Mouse (Mus musculus): ENCODE measurements around the gene Rpsa.

The Rpsa gene

GRCm38 (mm10) chr9:120132980-120133754 lies 5.7 kb downstream of the Rpsa start:
- POLR2A ChIA-PET: interaction anchor here (0.6 to 16.6 kb wide), 52 partner anchors 9 to 802 kb away, joined by 3 to 551 read pairs (median 4); partner anchors contain the start of genes Mobp (in 4 of the 4), Slc25a38 (in 2 of the 4) and Xirp1 (in 1 of the 4)
- CTCF ChIA-PET: interaction anchor here in 2 of 4 experiments (0.6 to 1.0 kb wide), 2 partner anchors 35 to 437 kb away, joined by 3 read pairs; no protein-coding TSS in a partner anchor

DNA sequence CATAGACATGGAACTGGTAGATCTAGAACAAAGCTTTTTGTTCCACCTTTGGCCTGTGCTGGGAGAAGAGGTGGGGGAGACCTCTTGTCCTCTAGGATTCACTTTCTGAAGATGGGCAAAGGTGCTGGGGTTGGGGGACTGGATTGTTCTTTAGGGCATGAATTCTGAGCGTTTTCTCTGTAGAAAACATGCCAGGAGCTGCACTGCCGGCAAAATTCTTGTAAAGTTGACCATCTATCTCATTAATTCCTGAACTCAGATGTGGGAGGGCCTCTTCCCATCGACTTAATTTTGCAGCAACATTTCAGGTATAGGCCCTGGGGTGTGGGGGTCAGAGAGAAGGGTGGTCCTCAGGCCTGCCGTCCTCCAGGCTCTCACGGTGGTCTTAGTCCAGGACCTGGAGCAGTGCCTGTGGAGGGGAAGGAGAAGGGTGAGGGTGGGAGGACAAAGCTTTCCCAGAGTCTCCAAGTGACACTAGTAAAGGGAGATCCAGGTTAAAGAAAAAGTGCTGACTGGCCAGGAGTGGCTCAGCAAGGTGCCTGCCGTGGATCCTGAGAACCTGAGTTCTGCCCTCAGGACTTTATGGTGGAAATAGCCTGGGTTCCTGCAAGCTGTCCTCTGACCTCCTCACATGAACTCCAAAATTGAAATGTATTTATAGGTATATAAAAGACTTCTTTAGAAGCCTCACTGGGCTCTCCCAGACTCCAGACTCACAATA lies 6.4 kb downstream of the Rpsa start:
- ChIA-PET POLR2A (interaction anchor here (0.7 to 16.6 kb wide), 56 partner anchors 8 to 801 kb away, joined by 3 to 551 read pairs (median 4); partner anchors contain the start of genes Mobp (in 4 of the 4), Slc25a38 (in 2 of the 4) and Xirp1 (in 1 of the 4)), CTCF (interaction anchor here in 2 of 4 experiments (1.0 to 1.1 kb wide), 2 partner anchors 34 to 37 kb away, joined by 3 to 5 read pairs; no protein-coding TSS in a partner anchor)

DNA sequence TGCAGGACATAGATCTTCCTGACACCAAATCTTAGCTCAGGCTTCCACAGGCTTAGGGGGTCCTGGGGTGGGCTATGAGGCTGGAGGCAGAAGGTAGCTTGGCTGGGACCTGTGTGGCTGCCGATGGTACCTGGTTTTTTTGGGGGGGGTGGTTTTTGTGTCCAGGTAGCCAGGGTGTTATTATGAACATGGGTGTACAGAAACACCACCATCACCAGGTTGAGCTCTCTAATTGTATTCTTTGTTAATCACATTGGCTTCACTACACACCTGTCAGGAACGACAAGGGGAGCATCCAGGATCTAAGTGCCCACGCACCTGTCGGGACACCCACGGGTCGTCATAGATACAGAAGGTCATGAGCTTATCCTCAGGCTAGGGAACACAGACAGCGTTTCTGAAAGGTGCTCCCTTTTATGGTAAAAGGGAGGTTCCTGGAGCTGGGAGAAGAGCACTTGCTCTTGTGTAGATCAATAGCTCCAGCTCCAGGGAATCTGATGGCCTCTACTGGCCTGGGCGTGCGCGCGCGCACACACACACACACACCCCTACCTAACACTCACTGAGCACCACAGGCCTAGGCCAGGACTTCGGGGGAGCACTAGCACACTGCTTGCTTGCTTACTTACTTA lies 7.2 kb downstream of the Rpsa start:
- POLR2A ChIA-PET: interaction anchor here (0.5 to 16.6 kb wide), 49 partner anchors 8 to 800 kb away, joined by 3 to 551 read pairs (median 4); partner anchors contain the start of genes Mobp (in 4 of the 4), Slc25a38 (in 3 of the 4), Rpsa (in 1 of the 4) and Xirp1 (in 1 of the 4)
- CTCF ChIA-PET: interaction anchor here in 2 of 4 experiments (0.7 to 1.1 kb wide), 4 partner anchors 37 to 330 kb away, joined by 3 to 5 read pairs (median 3); no protein-coding TSS in a partner anchor

- CTCF ChIA-PET: interaction anchor here in 2 of 4 experiments (0.7 to 1.1 kb wide), 3 partner anchors 36 to 195 kb away, joined by 3 to 5 read pairs (median 3); no protein-coding TSS in a partner anchor
- POLR2A ChIA-PET: interaction anchor here (0.5 to 16.6 kb wide), 35 partner anchors 9 to 1651 kb away, joined by 3 to 551 read pairs (median 6); partner anchors contain the start of genes Mobp (in 4 of the 4), Slc25a38 (in 3 of the 4) and Rpsa (in 1 of the 4)
Observed at GRCm38 (mm10) chr9:120135454-120135853, 8.0 kb downstream of the Rpsa start.

DNA sequence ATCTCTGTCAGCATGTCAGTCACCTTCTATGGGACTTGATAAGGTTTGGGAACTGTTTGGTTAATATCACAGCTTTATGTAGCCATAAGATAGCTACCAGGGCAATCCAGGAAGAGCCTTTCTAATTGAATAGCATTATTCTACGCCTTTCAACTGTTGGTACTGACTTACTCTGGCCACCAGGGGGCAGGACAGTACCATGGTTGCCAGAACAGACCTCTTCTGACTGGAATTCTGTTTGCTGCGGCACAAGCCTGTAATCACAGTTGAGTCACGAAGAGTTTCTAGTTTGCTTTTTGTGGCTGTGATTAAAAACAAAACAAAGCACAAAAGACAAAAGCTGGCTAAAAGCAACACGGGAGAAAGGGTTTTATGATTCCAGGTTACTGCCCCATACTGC lies 13.2 kb downstream of the Rpsa start:
- ChIA-PET POLR2A (interaction anchor here (0.6 to 18.8 kb wide), 15 partner anchors 9 to 222 kb away, joined by 3 to 452 read pairs (median 3); partner anchors contain the start of genes Mobp (in 3 of the 4) and Rpsa (in 1 of the 4)), CTCF (interaction anchor here (0.5 to 3.9 kb wide), 25 partner anchors 9 to 361 kb away, joined by 3 to 36 read pairs (median 4); partner anchors contain the start of gene Mobp (in 2 of the 4))

DNA sequence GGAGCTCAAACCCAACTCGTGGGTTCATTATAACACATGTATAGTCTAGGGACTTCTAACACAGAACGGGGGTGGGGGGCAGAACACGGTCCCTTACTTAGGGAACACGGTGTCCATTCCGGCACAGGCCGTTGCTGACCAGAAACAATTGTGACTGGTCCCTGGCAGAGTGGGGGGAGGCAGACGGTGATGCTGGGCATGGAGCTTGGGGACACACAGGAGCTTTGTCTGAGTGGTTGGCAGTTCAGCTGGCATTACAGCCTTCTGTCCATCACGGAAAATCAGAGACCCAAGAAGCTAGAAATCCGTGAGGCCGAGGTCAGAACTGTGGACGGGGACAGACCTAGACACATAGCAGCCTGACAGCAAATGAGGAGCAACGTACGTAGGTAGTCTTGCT lies 17.0 kb downstream of the Rpsa start:
- ChIA-PET CTCF (interaction anchor here in 3 of 4 experiments (0.5 to 1.0 kb wide), 3 partner anchors 27 to 62 kb away, joined by 3 to 4 read pairs (median 3); no protein-coding TSS in a partner anchor), POLR2A (interaction anchor here (0.6 to 18.8 kb wide), 7 partner anchors 10 to 772 kb away, joined by 3 to 452 read pairs (median 4); partner anchors contain the start of gene Rpsa (in 2 of the 4))

DNA sequence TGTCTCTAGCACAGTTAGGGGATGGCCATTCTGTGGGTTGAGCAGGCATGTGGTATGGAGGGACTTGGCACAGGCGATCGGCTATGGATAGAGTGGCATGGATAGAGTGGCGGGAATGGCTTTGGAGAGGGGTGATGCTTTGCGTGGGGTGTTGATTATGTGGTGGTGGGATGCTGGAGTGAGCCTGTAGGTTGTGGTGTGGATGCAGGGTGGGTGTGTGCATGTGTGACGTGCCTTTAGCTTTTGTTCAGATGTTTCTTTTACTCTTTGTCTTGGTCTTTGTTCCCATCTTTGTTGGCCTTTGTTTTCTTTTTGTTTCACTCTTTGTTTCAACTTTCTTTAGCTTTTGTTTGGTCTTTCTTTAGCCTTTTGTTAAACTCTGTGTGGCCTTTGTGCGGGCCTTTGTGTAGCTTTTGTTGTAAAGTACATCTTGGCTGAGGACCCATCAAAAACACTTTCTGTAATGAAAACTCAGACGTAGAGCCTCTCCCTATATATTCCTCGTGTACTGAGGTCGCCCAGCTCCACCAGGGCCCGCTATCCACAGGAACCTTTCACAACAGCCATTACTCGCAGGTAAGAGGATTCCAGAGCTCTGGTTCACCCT lies 21.8 kb downstream of the Rpsa start, which contains the start of gene Mobp:
Mobp (plus strand) TSS at position 486 of the 607 bp plus-strand sequence.
- POLR2A ChIA-PET: interaction anchor here (0.5 to 18.8 kb wide), 56 partner anchors 8 to 1187 kb away, joined by 3 to 452 read pairs (median 4); partner anchors contain the start of genes Rpsa (in 4 of the 4), Csrnp1 (in 2 of the 4), Rpl14 (in 1 of the 4) and Slc25a38 (in 1 of the 4)
- CTCF ChIA-PET: interaction anchor here in 2 of 4 experiments (0.6 to 1.7 kb wide), 13 partner anchors 9 to 722 kb away, joined by 3 to 14 read pairs (median 3); no protein-coding TSS in a partner anchor

DNA sequence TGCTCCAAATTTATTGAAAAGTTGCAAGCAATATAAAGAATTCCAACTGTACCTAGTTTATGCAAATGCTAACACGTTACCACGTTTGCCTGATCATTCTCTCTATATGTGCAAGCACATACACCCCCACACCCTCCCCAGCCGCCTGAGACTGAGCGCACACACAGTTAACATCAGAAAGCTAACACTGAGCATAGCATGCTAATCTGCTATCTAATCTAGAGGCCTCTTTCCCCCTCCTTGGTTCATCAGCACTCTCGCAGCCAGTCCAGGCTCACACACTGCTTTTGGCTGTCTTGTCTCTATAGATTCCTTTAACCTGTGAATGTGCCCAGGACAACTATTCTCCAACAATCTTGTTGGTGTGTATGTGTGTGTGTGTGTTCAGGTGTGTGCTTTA lies 23.7 kb downstream of the Rpsa start:
- POLR2A ChIA-PET: interaction anchor here in 3 of 4 experiments (0.5 to 18.8 kb wide), 17 partner anchors 9 to 420 kb away, joined by 3 to 452 read pairs (median 4); partner anchors contain the start of genes Rpsa (in 3 of the 3), Rpl14 (in 1 of the 3) and Slc25a38 (in 1 of the 3)
- CTCF ChIA-PET: interaction anchor here in 3 of 4 experiments (0.6 to 2.5 kb wide), 5 partner anchors 10 to 176 kb away, joined by 3 to 12 read pairs (median 5); no protein-coding TSS in a partner anchor

GRCm38 (mm10) chr9:120151906-120152399 lies 24.5 kb downstream of the Rpsa start:
- ChIA-PET CTCF (interaction anchor here (0.5 to 2.5 kb wide), 8 partner anchors 11 to 505 kb away, joined by 3 to 12 read pairs (median 5); no protein-coding TSS in a partner anchor), POLR2A (interaction anchor here (0.5 to 18.8 kb wide), 28 partner anchors 10 to 420 kb away, joined by 3 to 452 read pairs (median 4); partner anchors contain the start of genes Rpsa (in 4 of the 4), Csrnp1 (in 1 of the 4), Rpl14 (in 1 of the 4) and Slc25a38 (in 1 of the 4))

GRCm38 (mm10) chr9:120158047-120158446 lies 30.6 kb downstream of the Rpsa start:
- CTCF ChIA-PET: no interaction called here
- POLR2A ChIA-PET: interaction anchor here in 2 of 4 experiments (0.9 to 18.8 kb wide), 2 partner anchors 9 to 27 kb away, joined by 3 to 452 read pairs; partner anchors contain the start of genes Mobp (in 1 of the 2) and Rpsa (in 1 of the 2)

- ChIA-PET CTCF (interaction anchor here in 3 of 4 experiments (0.6 to 1.2 kb wide), 5 partner anchors 14 to 99 kb away, joined by 3 to 6 read pairs (median 3); partner anchors contain the start of gene Mobp (in 1 of the 3)), POLR2A (interaction anchor here in 3 of 4 experiments (0.7 to 4.6 kb wide), 20 partner anchors 8 to 37 kb away, joined by 3 to 35 read pairs (median 6); partner anchors contain the start of genes Mobp (in 2 of the 3) and Rpsa (in 2 of the 3))
Observed at GRCm38 (mm10) chr9:120163862-120164261, 36.4 kb downstream of the Rpsa start.

- ChIA-PET POLR2A (interaction anchor here (0.5 to 19.8 kb wide), 15 partner anchors 12 to 584 kb away, joined by 3 to 257 read pairs (median 5); partner anchors contain the start of genes Mobp (in 2 of the 4) and Rpsa (in 2 of the 4)), CTCF (interaction anchor here (0.6 to 1.5 kb wide), 6 partner anchors 18 to 791 kb away, joined by 3 to 6 read pairs (median 3); partner anchors contain the start of gene Mobp (in 1 of the 4))
Observed at GRCm38 (mm10) chr9:120167826-120168225, 40.3 kb downstream of the Rpsa start.

DNA sequence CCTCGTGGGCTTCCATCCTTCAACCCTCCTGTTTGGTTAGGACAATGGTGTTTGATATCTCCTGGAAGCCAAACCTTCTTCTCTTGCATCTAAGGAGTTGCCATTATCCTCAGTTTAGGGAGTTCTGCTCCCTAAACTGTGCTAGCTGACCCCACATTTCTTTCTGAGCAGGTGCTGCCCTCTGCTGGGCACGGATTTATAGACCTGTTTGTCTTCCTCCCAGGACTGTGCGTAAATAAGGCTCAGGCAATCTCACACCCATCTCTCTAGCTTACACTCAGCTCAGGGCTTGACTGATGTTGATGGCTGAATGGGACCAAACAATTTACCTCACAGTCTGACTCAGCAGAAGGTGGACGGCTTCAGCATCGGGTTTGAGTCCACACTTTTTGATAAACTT lies 43.8 kb downstream of the Rpsa start:
- CTCF ChIA-PET: interaction anchor here (0.6 to 3.2 kb wide), 32 partner anchors 10 to 128 kb away, joined by 3 to 36 read pairs (median 5); partner anchors contain the start of genes Mobp (in 2 of the 4) and Slc25a38 (in 1 of the 4)
- POLR2A ChIA-PET: interaction anchor here (0.7 to 19.8 kb wide), 18 partner anchors 8 to 61 kb away, joined by 3 to 257 read pairs (median 6); partner anchors contain the start of genes Mobp (in 2 of the 4), Rpsa (in 2 of the 4) and Slc25a38 (in 1 of the 4)

GRCm38 (mm10) chr9:120174436-120175137 lies 47.1 kb downstream of the Rpsa start:
- ChIA-PET CTCF (interaction anchor here (0.6 to 1.5 kb wide), 9 partner anchors 10 to 703 kb away, joined by 3 to 6 read pairs (median 3); no protein-coding TSS in a partner anchor), POLR2A (interaction anchor here in 3 of 4 experiments (0.6 to 19.8 kb wide), 17 partner anchors 9 to 234 kb away, joined by 3 to 257 read pairs (median 3); partner anchors contain the start of genes Mobp (in 3 of the 3) and Rpsa (in 2 of the 3))

DNA sequence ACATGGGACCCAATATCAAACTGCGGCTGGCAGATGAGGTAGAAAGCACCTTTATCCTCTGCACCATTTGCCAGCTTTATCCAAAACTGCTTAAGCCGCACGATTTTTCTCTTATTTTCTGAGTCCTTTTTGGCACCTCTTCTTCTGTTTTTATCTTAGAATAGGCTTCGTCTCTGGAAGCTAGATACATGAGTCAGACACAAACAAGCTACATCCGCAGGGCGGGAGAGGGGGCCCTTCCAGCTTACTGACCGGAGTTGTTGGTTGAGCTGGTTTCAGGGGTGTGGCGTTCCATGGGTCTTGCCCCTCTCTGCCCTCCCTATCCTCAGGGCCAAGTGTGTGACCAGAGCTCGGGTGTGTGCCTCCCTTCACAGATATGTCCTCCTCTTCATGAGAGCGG lies 51.3 kb downstream of the Rpsa start:
- ChIA-PET CTCF (interaction anchor here in 2 of 4 experiments (1.1 to 1.3 kb wide), 2 partner anchors 13 kb away, joined by 3 to 4 read pairs; no protein-coding TSS in a partner anchor), POLR2A (interaction anchor here in 3 of 4 experiments (1.0 to 19.8 kb wide), 3 partner anchors 29 to 47 kb away, joined by 3 to 257 read pairs (median 4); partner anchors contain the start of genes Mobp (in 2 of the 3) and Rpsa (in 1 of the 3))
